Mouse (Mus musculus): ENCODE results near the gene Vmn2r26.

Gene Vmn2r26

DNA sequence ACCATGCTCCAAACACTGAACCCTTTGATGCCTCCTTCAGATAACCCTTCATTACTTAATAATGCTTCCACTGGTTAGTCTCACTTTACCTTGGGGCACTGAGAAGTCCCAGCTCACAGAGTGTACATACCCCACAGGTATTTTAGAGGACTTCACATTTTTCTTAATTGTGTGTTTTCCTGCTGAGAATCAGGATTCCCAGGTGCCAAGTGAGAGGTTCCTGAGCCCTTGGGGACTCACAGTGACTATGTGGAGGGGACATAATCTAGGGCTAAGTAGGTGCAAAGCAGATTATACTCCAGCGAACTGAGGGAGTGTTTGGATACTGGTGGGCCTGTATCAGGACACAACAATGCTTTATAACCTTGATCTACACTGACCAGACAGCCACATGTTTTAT lies at the start of gene Vmn2r26:
TSS of gene Vmn2r26 (plus strand) at position 301 of the 400 bp plus-strand sequence.
- WGBS: 66% methylated on average over 1 of the region's 1 CpGs

DNA sequence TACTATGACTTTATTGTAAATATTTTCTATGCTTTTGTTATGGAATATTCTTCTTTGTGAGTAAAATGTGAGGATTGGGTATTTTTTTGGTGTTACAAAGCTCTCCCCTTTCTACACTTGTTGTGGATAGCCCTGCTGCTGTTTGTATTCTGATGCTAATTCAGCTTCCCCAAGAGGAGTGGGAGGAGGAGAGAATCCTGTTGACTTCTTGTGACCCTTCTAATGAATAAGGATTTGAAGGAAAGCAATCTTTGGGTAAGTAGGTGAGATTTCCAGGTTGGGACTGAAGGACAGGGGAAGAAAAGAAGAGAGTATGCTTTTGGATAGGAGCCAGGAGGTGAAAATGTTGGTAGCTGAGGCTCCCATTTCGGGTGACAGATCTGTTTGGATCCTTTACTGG lies 3.5 kb upstream of the Vmn2r26 start:
- 32% methylated on average over 1 of the region's 1 CpGs for WGBS

DNA sequence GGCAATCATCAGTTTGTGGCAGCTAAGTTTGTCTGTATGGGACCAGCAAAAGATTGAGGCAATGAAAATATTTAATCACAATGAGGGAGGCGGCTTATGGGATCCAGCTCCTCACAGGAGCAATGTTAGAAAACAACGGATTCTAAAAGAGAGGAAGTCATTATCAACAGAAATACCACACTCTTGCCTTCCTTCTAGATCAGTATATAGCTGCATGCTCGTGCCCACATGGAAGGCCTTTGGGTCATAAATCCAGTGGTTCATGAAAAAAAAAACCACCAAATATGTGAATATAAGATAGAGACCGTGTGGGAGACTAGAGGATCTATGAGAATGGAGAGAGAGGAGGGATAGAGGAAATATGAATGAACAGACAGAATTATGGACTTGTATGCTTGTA lies 78.0 kb downstream of the Vmn2r26 start:
- WGBS: 73% methylated on average over 4 of the region's 4 CpGs

Measured in cerebral cortex, adult 2 months (tissue).